In the genomic region with DNA sequence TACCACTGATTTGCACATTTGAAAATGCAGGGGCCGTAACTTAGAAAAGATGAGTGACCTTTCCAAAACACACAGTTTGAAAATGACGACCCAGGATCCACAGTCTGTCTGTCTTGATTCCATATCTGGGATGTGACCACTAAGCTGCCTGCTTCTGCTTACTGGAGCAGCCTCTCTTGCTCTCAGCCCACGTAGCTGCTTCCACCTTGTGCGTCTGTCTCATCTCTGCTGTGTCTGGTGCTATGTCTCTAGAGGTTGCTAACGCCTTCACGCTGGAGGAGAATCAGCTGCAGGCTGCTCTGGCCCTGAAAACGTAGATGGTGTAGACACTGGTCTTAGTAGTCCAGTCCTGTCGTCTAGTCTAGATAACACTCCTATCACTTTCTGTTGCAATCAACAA, we compare ENCODE assay signal across 29 mouse cellular contexts. TPM values are rescaled to one million over a fixed set of nuclear protein-coding genes. Genes with fewer than 3 reads are reported as not detected.
DNase-seq lines count a peak whose midpoint lies in the region; ATAC-seq and TF ChIP-seq lines count a peak whose summit lies in the region.
"Had no signal": no experiment of that assay in that cellular context is flagged by ENCODE, and none has a peak within 500 bp of the region (broad histone marks: within the 10 kb centered on the region; RNA-seq: fewer than 3 reads in every experiment).

No protein-coding gene starts in this region.

- no peak for TF ChIP-seq CTCF in left cerebral cortex, adult 2 months (IDR thresholded peaks at IDR 0.05)

- 0 out of 2 replicates have a peak overlapping the region, but pooled peaks have one; percentile 29 for H3K27ac ChIP-seq in left cerebral cortex, adult 2 months
- no peak overlapping the region for H3K27ac ChIP-seq in midbrain, embryonic 11.5 days (ENCODE audit: low read depth, low read length)
- no peak overlapping the region for H3K27ac ChIP-seq in midbrain, embryonic 14.5 days (replicated peaks; ENCODE audit: low read depth, low read length)
- H3K27ac ChIP-seq: embryonic facial prominence, embryonic 10.5 days; embryonic facial prominence, embryonic 13.5 days; forebrain, embryonic 12.5 days; forebrain, embryonic 15.5 days; gastrocnemius, adult 2 months; hindbrain, embryonic 10.5 days; hindbrain, embryonic 14.5 days; hindbrain, postnatal 0 days had no signal

- H3K9me3 ChIP-seq in midbrain, embryonic 11.5 days (ENCODE audit: control insufficient read depth, low read length), result no peaks in the 10 kb centered on the region
- H3K9me3 ChIP-seq in midbrain, embryonic 14.5 days (ENCODE audit: control insufficient read depth, low read length), result no peaks in the 10 kb centered on the region
- H3K9me3 ChIP-seq: embryonic facial prominence, embryonic 10.5 days; embryonic facial prominence, embryonic 13.5 days; forebrain, embryonic 12.5 days; forebrain, embryonic 15.5 days; hindbrain, embryonic 10.5 days had no signal

- ATAC-seq in frontal cortex, adult (ENCODE audit: low TSS enrichment), result peak; percentile 78; the same call in 1 of the 2 replicates
- no peak for ATAC-seq in midbrain, embryonic 11.5 days (ENCODE audit: low FRiP score)
- ATAC-seq in midbrain, embryonic 14.5 days (ENCODE audit: low FRiP score, low TSS enrichment), result no peak
- peak; percentile 32; the same call in 1 of the 2 replicates for ATAC-seq in megakaryocyte-erythroid progenitor cell, adult 5-6 weeks (replicated peaks; ENCODE audit: low FRiP score, low TSS enrichment, poor library complexity, severe bottlenecking)
- ATAC-seq: activated CD4-positive, CD25-positive, alpha-beta regulatory T cell, adult 4 months; forebrain, embryonic 15.5 days; hindbrain, postnatal 0 days; inflammation-experienced regulatory T-cells, adult 6 months had no signal

- no peak overlapping the region for H3K4me3 ChIP-seq in left cerebral cortex, adult 2 months
- H3K4me3 ChIP-seq in midbrain, embryonic 11.5 days (ENCODE audit: low read depth, low read length), result no peak overlapping the region
- H3K4me3 ChIP-seq in midbrain, embryonic 14.5 days (replicated peaks; ENCODE audit: low read depth, low read length), result no peak overlapping the region
- H3K4me3 ChIP-seq: embryonic facial prominence, embryonic 10.5 days; embryonic facial prominence, embryonic 13.5 days; erythroblast, embryonic 14.5 days; forebrain, embryonic 12.5 days; forebrain, embryonic 15.5 days; gastrocnemius, adult 2 months; hindbrain, embryonic 10.5 days had no signal

- no peaks in the 10 kb centered on the region for H3K27me3 ChIP-seq in midbrain, embryonic 11.5 days (ENCODE audit: control insufficient read depth, insufficient read depth, low read length)
- H3K27me3 ChIP-seq in midbrain, embryonic 14.5 days (ENCODE audit: control insufficient read depth, insufficient read depth, low read length), result no peaks in the 10 kb centered on the region
- H3K27me3 ChIP-seq: embryonic facial prominence, embryonic 13.5 days; forebrain, embryonic 12.5 days; forebrain, embryonic 15.5 days had no signal

- intact Hi-C loops in left cerebral cortex, adult 2 months (cut with DNase I), result no loop called here
- intact Hi-C loops in left cerebral cortex, postnatal 14 days (cut with DNase I), result no loop called here

- no peak for DNase-seq in frontal cortex, adult 2 months (ENCODE audit: extremely low spot score in 1 of 2, low spot score in 1 of 2)
- no peak for DNase-seq in left cerebral cortex, adult 2 months (ENCODE audit: extremely low spot score in 1 of 2, low spot score in 2 of 2)
- no peak for DNase-seq in left cerebral cortex, postnatal 14 days (ENCODE audit: low spot score in 2 of 2)
- DNase-seq in midbrain, embryonic 11.5 days (ENCODE audit: low spot score, missing footprints), result peak; percentile 14
- DNase-seq in midbrain, embryonic 14.5 days, result no peak
- no peak for DNase-seq in adrenal gland, postnatal 10 days
- DNase-seq: adrenal gland, adult 8-10 months; adrenal gland, postnatal 36 days; cerebellum, adult 11-12 months; cerebellum, adult 8-10 months; cerebellum, postnatal 10 days; cerebellum, postnatal 36 days; embryo, embryonic 11 days; gastrocnemius, adult 2 months; gastrocnemius, postnatal 14 days; heart, adult 18-20 months; heart, postnatal 36 days had no signal

- H3K36me3 ChIP-seq in midbrain, embryonic 11.5 days (ENCODE audit: control insufficient read depth, insufficient read depth, low read length), result peaks cover 3% of the 10 kb centered on the region; the same call in 1 of the 2 replicates
- peaks cover 56% of the 10 kb centered on the region for H3K36me3 ChIP-seq in midbrain, embryonic 14.5 days (ENCODE audit: control insufficient read depth, insufficient read depth, low read length)

- 89% methylated on average over 8 of the region's 8 CpGs for whole genome bisulfite sequencing in midbrain, embryonic 11.5 days
- WGBS in midbrain, embryonic 14.5 days, result 87% methylated on average over 8 of the region's 8 CpGs

- H3K4me1 ChIP-seq in midbrain, embryonic 11.5 days (ENCODE audit: control insufficient read depth, insufficient read depth, low read length), result peaks cover 10% of the 10 kb centered on the region
- H3K4me1 ChIP-seq in midbrain, embryonic 14.5 days (ENCODE audit: control insufficient read depth, insufficient read depth, low read length), result peaks cover 13% of the 10 kb centered on the region
- H3K4me1 ChIP-seq: embryonic facial prominence, embryonic 13.5 days had no signal

- no peak overlapping the region for H3K4me2 ChIP-seq in midbrain, embryonic 11.5 days
- no peak overlapping the region for H3K4me2 ChIP-seq in midbrain, embryonic 14.5 days (ENCODE audit: low read length)
- H3K4me2 ChIP-seq: embryonic facial prominence, embryonic 13.5 days; forebrain, embryonic 12.5 days; forebrain, embryonic 15.5 days; hindbrain, embryonic 14.5 days had no signal

- no peak overlapping the region for H3K9ac ChIP-seq in midbrain, embryonic 11.5 days (ENCODE audit: low read length)
- no peak overlapping the region for H3K9ac ChIP-seq in midbrain, embryonic 14.5 days (replicated peaks; ENCODE audit: low read length)
- H3K9ac ChIP-seq: embryonic facial prominence, embryonic 13.5 days; forebrain, embryonic 12.5 days; forebrain, embryonic 15.5 days; hindbrain, embryonic 14.5 days had no signal

RNA-seq across cellular contexts. Expression of gene Klhl23, which starts 8.4 kb away (rescaled TPM):
- 36.7 and 39.9 TPM in 2 replicates for polyA plus RNA-seq in frontal cortex, adult 2 months (2012; rRNA removed)
- total RNA-seq in left cerebral cortex, adult 2 months (2021), result 10 to 100 TPM; 49.2 to 53.7 TPM
- 100 to 1,000 TPM in 1 of 2 experiments, 10 to 100 TPM in 1; 92.7 to 102 TPM for total RNA-seq in left cerebral cortex, postnatal 14 days (2021)
- 35.0 and 38.2 TPM in 2 replicates for polyA plus RNA-seq in midbrain, embryonic 11.5 days (2014; fragmentation: Nextera tagmentation; extraction: Ambion mirVana)
- polyA plus RNA-seq in midbrain, embryonic 14.5 days (2014; fragmentation: Nextera tagmentation; extraction: Ambion mirVana), result 75.3 and 85.9 TPM in 2 replicates
- total RNA-seq in megakaryocyte-erythroid progenitor cell, adult 5-6 weeks (2014; fragmentation: Nextera tagmentation), result 25.4 and 31.5 TPM in 2 replicates
- 35.8 and 41.7 TPM in 2 replicates for total RNA-seq in megakaryocyte-erythroid progenitor cell, adult 5-6 weeks (2017)
- total RNA-seq in adrenal gland, postnatal 10 days (2021), result 10 to 100 TPM; 10.1 to 15.3 TPM

RNA-seq across cellular contexts. Expression of gene Ssb, which starts 31.2 kb away (rescaled TPM):
- 113 and 130 TPM in 2 replicates for polyA plus RNA-seq in frontal cortex, adult 2 months (2012; rRNA removed)
- total RNA-seq in left cerebral cortex, adult 2 months (2021), result 100 to 1,000 TPM; 108 to 115 TPM
- 100 to 1,000 TPM; 121 to 139 TPM for total RNA-seq in left cerebral cortex, postnatal 14 days (2021)
- polyA plus RNA-seq in midbrain, embryonic 11.5 days (2014; fragmentation: Nextera tagmentation; extraction: Ambion mirVana), result 440 and 468 TPM in 2 replicates
- polyA plus RNA-seq in midbrain, embryonic 14.5 days (2014; fragmentation: Nextera tagmentation; extraction: Ambion mirVana), result 251 and 296 TPM in 2 replicates
- total RNA-seq in megakaryocyte-erythroid progenitor cell, adult 5-6 weeks (2014; fragmentation: Nextera tagmentation), result 248 and 394 TPM in 2 replicates
- 771 and 927 TPM in 2 replicates for total RNA-seq in megakaryocyte-erythroid progenitor cell, adult 5-6 weeks (2017)
- 100 to 1,000 TPM; 151 to 160 TPM for total RNA-seq in adrenal gland, postnatal 10 days (2021)

RNA-seq across cellular contexts. Expression of gene Phospho2, which starts 40.7 kb away (rescaled TPM):
- polyA plus RNA-seq in frontal cortex, adult 2 months (2012; rRNA removed), result 23.1 and 36.9 TPM in 2 replicates
- total RNA-seq in left cerebral cortex, adult 2 months (2021), result 10 to 100 TPM; 23.3 to 25.1 TPM
- total RNA-seq in left cerebral cortex, postnatal 14 days (2021), result 10 to 100 TPM; 19.2 to 23.0 TPM
- polyA plus RNA-seq in midbrain, embryonic 11.5 days (2014; fragmentation: Nextera tagmentation; extraction: Ambion mirVana), result 44.3 and 49.9 TPM in 2 replicates
- 33.4 and 49.4 TPM in 2 replicates for polyA plus RNA-seq in midbrain, embryonic 14.5 days (2014; fragmentation: Nextera tagmentation; extraction: Ambion mirVana)
- total RNA-seq in megakaryocyte-erythroid progenitor cell, adult 5-6 weeks (2014; fragmentation: Nextera tagmentation), result 21.3 and 26.7 TPM in 2 replicates
- 28.5 and 31.2 TPM in 2 replicates for total RNA-seq in megakaryocyte-erythroid progenitor cell, adult 5-6 weeks (2017)
- total RNA-seq in adrenal gland, postnatal 10 days (2021), result 10 to 100 TPM; 15.8 to 18.1 TPM

RNA-seq across cellular contexts. Expression of gene Ccdc173, which starts 40.7 kb away (rescaled TPM):
- polyA plus RNA-seq in frontal cortex, adult 2 months (2012; rRNA removed), result 3.8 and 4.4 TPM in 2 replicates
- total RNA-seq in left cerebral cortex, adult 2 months (2021), result 1 to 10 TPM; 2.8 to 3.3 TPM
- 1 to 10 TPM; 2.2 to 2.4 TPM for total RNA-seq in left cerebral cortex, postnatal 14 days (2021)
- polyA plus RNA-seq in midbrain, embryonic 11.5 days (2014; fragmentation: Nextera tagmentation; extraction: Ambion mirVana), result 3.8 and 3.9 TPM in 2 replicates
- 2.5 and 3.0 TPM in 2 replicates for polyA plus RNA-seq in midbrain, embryonic 14.5 days (2014; fragmentation: Nextera tagmentation; extraction: Ambion mirVana)
- total RNA-seq in megakaryocyte-erythroid progenitor cell, adult 5-6 weeks (2014; fragmentation: Nextera tagmentation), result 0.89 and 3.2 TPM in 2 replicates
- total RNA-seq in megakaryocyte-erythroid progenitor cell, adult 5-6 weeks (2017), result 1.0 and 1.1 TPM in 2 replicates
- 1 to 10 TPM; 1.3 to 1.9 TPM for total RNA-seq in adrenal gland, postnatal 10 days (2021)
- polyA plus RNA-seq: erythroblast, embryonic 14.5 days had no signal

RNA-seq across cellular contexts. Expression of gene Mettl5, which starts 55.3 kb away (rescaled TPM):
- 14.1 and 17.3 TPM in 2 replicates for polyA plus RNA-seq in frontal cortex, adult 2 months (2012; rRNA removed)
- total RNA-seq in left cerebral cortex, adult 2 months (2021), result 10 to 100 TPM; 13.5 to 15.2 TPM
- total RNA-seq in left cerebral cortex, postnatal 14 days (2021), result 10 to 100 TPM in 1 of 2 experiments, 1 to 10 TPM in 1; 9.7 to 15.7 TPM
- polyA plus RNA-seq in midbrain, embryonic 11.5 days (2014; fragmentation: Nextera tagmentation; extraction: Ambion mirVana), result 37.6 and 41.4 TPM in 2 replicates
- polyA plus RNA-seq in midbrain, embryonic 14.5 days (2014; fragmentation: Nextera tagmentation; extraction: Ambion mirVana), result 27.7 and 29.7 TPM in 2 replicates
- total RNA-seq in megakaryocyte-erythroid progenitor cell, adult 5-6 weeks (2014; fragmentation: Nextera tagmentation), result 27.3 and 60.1 TPM in 2 replicates
- total RNA-seq in megakaryocyte-erythroid progenitor cell, adult 5-6 weeks (2017), result 43.5 and 86.1 TPM in 2 replicates
- total RNA-seq in adrenal gland, postnatal 10 days (2021), result 10 to 100 TPM; 22.6 to 28.9 TPM

Comparison
In these comparisons a context has a peak if more than half of its experiments do, and no peak if none do; other contexts are left out.
1. ATAC-seq: peak in frontal cortex, adult (single experiment) and megakaryocyte-erythroid progenitor cell, adult 5-6 weeks (single experiment); none in midbrain, embryonic 11.5 days (single experiment) and midbrain, embryonic 14.5 days (single experiment).